Mouse (Mus musculus): Measurements from ENCODE around the gene Cyp8b1. TPM values are rescaled to one million over a fixed set of nuclear protein-coding genes. Genes with fewer than 3 reads are reported as not detected.

Cyp8b1 gene
- polyA plus RNA-seq (2015; fragmentation: Illumina TruSeq; extraction: RNeasy Lipid Tissue Mini Kit (QIAGEN cat#74804); ENCODE audit: insufficient read depth, low read depth, low replicate concordance): not detected

DNA sequence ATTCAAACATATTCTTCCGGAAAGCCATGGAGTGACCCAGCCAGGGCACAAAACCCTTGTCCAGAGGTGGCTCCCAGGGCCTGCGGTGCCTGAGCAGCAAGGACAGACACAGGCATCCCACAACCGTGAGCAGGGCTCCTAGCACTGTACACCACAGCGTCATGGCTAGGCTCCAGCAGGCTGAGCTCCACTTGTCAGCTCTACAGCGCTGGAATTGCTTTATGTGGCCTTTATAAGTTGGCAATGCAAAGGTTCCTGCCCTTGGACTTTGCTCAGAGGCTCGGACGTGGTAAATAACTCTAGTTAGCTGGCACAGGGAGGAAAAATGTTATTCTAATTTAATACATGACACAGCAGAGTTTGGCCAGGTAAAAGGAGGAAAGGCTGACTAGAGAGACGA lies at the start of gene Cyp8b1:
Gene Cyp8b1, minus strand, starts transcription at position 204 of the 400 bp plus-strand sequence.

DNA sequence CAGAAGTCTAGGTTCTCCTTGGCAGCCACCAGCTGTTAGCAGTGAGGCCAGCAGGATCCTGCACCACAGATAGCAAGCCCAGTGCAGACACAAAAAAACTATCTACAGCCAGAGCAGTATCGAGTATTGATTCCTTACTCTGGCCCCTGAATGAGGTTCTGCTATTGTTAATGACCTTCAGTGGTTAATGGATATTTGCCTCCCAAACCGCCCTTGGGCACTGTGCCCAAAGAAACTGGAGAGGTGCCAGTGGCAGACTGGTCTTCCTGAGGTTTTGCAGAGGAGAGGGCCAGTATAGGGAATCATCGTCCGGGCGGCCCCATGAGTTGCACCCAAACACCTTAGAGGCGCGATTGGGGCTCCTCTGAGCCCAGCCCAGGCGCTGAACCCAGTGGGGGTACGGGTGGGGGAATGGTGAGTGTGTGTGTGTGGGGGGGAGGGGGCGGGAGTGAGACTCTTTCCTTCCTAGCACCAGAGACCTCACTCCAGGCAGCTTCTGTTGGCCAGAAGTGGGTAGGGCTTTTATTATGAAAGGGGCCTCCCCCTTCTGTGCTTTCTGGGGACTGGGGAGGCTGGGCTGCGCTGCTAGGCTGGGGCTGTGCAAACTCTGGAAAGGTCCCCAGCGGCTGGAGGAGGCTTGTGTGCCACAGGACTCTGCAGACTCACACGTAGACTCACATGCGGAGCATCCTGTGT lies 34.5 kb upstream of the Cyp8b1 start, which contains the start of gene Fam198a:
Gene Fam198a, plus strand, starts transcription at position 571 of the 696 bp plus-strand sequence.

GRCm38 (mm10) chr9:121898245-121898644 lies 17.9 kb downstream of the Cyp8b1 start, which contains the start of gene Ackr2:
Gene Ackr2, plus strand, starts transcription at chr9:121898355.

Other genes with a start within 250 kb of the Cyp8b1 start
- 1.9 TPM for gene Sec22c, start 210.8 kb downstream of the Cyp8b1 start, polyA plus RNA-seq (2015; fragmentation: Illumina TruSeq; extraction: RNeasy Lipid Tissue Mini Kit (QIAGEN cat#74804); ENCODE audit: insufficient read depth, low read depth, low replicate concordance)
- 35.0 TPM for gene Ss18l2, start 206.0 kb downstream of the Cyp8b1 start, polyA plus RNA-seq (2015; fragmentation: Illumina TruSeq; extraction: RNeasy Lipid Tissue Mini Kit (QIAGEN cat#74804); ENCODE audit: insufficient read depth, low read depth, low replicate concordance)
- gene Nktr, start 197.1 kb downstream of the Cyp8b1 start, polyA plus RNA-seq (2015; fragmentation: Illumina TruSeq; extraction: RNeasy Lipid Tissue Mini Kit (QIAGEN cat#74804); ENCODE audit: insufficient read depth, low read depth, low replicate concordance): 52.8 TPM
- 5.5 TPM for gene Zfp651, start 157.0 kb downstream of the Cyp8b1 start, polyA plus RNA-seq (2015; fragmentation: Illumina TruSeq; extraction: RNeasy Lipid Tissue Mini Kit (QIAGEN cat#74804); ENCODE audit: insufficient read depth, low read depth, low replicate concordance)
- gene Klhl40, start 138.7 kb downstream of the Cyp8b1 start, polyA plus RNA-seq (2015; fragmentation: Illumina TruSeq; extraction: RNeasy Lipid Tissue Mini Kit (QIAGEN cat#74804); ENCODE audit: insufficient read depth, low read depth, low replicate concordance): not detected
- gene Hhatl, start 123.8 kb downstream of the Cyp8b1 start, polyA plus RNA-seq (2015; fragmentation: Illumina TruSeq; extraction: RNeasy Lipid Tissue Mini Kit (QIAGEN cat#74804); ENCODE audit: insufficient read depth, low read depth, low replicate concordance): not detected
- not detected for gene Ccdc13, start 76.8 kb downstream of the Cyp8b1 start, polyA plus RNA-seq (2015; fragmentation: Illumina TruSeq; extraction: RNeasy Lipid Tissue Mini Kit (QIAGEN cat#74804); ENCODE audit: insufficient read depth, low read depth, low replicate concordance)
- 7.4 TPM for gene Higd1a, start 57.9 kb downstream of the Cyp8b1 start, polyA plus RNA-seq (2015; fragmentation: Illumina TruSeq; extraction: RNeasy Lipid Tissue Mini Kit (QIAGEN cat#74804); ENCODE audit: insufficient read depth, low read depth, low replicate concordance)
- gene Ackr2, start 17.9 kb downstream of the Cyp8b1 start, polyA plus RNA-seq (2015; fragmentation: Illumina TruSeq; extraction: RNeasy Lipid Tissue Mini Kit (QIAGEN cat#74804); ENCODE audit: insufficient read depth, low read depth, low replicate concordance): 0.96 TPM
- gene Fam198a, start 34.7 kb upstream of the Cyp8b1 start, polyA plus RNA-seq (2015; fragmentation: Illumina TruSeq; extraction: RNeasy Lipid Tissue Mini Kit (QIAGEN cat#74804); ENCODE audit: insufficient read depth, low read depth, low replicate concordance): 1.4 TPM
- gene Pomgnt2, start 80.8 kb upstream of the Cyp8b1 start, polyA plus RNA-seq (2015; fragmentation: Illumina TruSeq; extraction: RNeasy Lipid Tissue Mini Kit (QIAGEN cat#74804); ENCODE audit: insufficient read depth, low read depth, low replicate concordance): 8.9 TPM
- 28.0 TPM for gene Snrk, start 201.0 kb upstream of the Cyp8b1 start, polyA plus RNA-seq (2015; fragmentation: Illumina TruSeq; extraction: RNeasy Lipid Tissue Mini Kit (QIAGEN cat#74804); ENCODE audit: insufficient read depth, low read depth, low replicate concordance)